Mouse (Mus musculus): Measurements from ENCODE around the gene Vsx2. TPM values are rescaled to one million over a fixed set of nuclear protein-coding genes. Genes with fewer than 3 reads are reported as not detected.

Gene Vsx2
- polyA plus RNA-seq, 1 experiment: 2.2 TPM

- WGBS: 36% methylated on average over 5 of the region's 5 CpGs
Measured at GRCm38 (mm10) chr12:84578440-84578770, 8.8 kb downstream of the Vsx2 start.

GRCm38 (mm10) chr12:84581285-84581684, 11.7 kb downstream of the Vsx2 start:
- no peak overlapping the region for H3K4me3 ChIP-seq (replicated peaks; ENCODE audit: insufficient read depth, low read depth, low read length)
- no peaks in the 10 kb centered on the region for H3K27me3 ChIP-seq (ENCODE audit: control insufficient read depth, insufficient read depth, low read length)
- no peak for TF ChIP-seq CTCF (IDR thresholded peaks at IDR 0.05; ENCODE audit: borderline replicate concordance, insufficient read depth, low read depth, low read length)
- TF ChIP-seq POLR2A (IDR thresholded peaks at IDR 0.05; ENCODE audit: borderline replicate concordance, insufficient read depth, low read length): no peak
- DNase-seq: no peak
- H3K4me1 ChIP-seq (ENCODE audit: control insufficient read depth, insufficient read depth, low read length): no peaks in the 10 kb centered on the region
- H3K27ac ChIP-seq (ENCODE audit: insufficient read depth, low read length): no peak overlapping the region
- 91% methylated on average over 2 of the region's 2 CpGs for WGBS

More at GRCm38 (mm10) chr12:84578440-84578770, 8.8 kb downstream of the Vsx2 start:
- no peak overlapping the region for H3K27ac ChIP-seq (ENCODE audit: insufficient read depth, low read length)
- no peak for DNase-seq
- no peaks in the 10 kb centered on the region for H3K27me3 ChIP-seq (ENCODE audit: control insufficient read depth, insufficient read depth, low read length)
- H3K4me3 ChIP-seq (replicated peaks; ENCODE audit: insufficient read depth, low read depth, low read length): no peak overlapping the region
- H3K4me1 ChIP-seq (ENCODE audit: control insufficient read depth, insufficient read depth, low read length): no peaks in the 10 kb centered on the region
- no peak for TF ChIP-seq POLR2A (IDR thresholded peaks at IDR 0.05; ENCODE audit: borderline replicate concordance, insufficient read depth, low read length)

- Histone ChIP-seq H3K27ac (ENCODE audit: insufficient read depth, low read length) (no peak overlapping the region), H3K4me3 (replicated peaks; ENCODE audit: insufficient read depth, low read depth, low read length) (peak overlapping the region; percentile 70), H3K27me3 (ENCODE audit: control insufficient read depth, insufficient read depth, low read length) (no peaks in the 10 kb centered on the region), H3K4me1 (ENCODE audit: control insufficient read depth, insufficient read depth, low read length) (no peaks in the 10 kb centered on the region)
- TF ChIP-seq POLR2A (IDR thresholded peaks at IDR 0.05; ENCODE audit: borderline replicate concordance, insufficient read depth, low read length) (no peak), CTCF (IDR thresholded peaks at IDR 0.05; ENCODE audit: borderline replicate concordance, insufficient read depth, low read depth, low read length) (peak; percentile 99)
- peak; percentile 92 to 97 for DNase-seq
- WGBS: under 1% methylated on average over 54 of the region's 54 CpGs
Measured at GRCm38 (mm10) chr12:84589825-84590761, 20.5 kb downstream of the Vsx2 start.

GRCm38 (mm10) chr12:84598324-84598723, 28.8 kb downstream of the Vsx2 start:
- no peak for TF ChIP-seq CTCF (IDR thresholded peaks at IDR 0.05; ENCODE audit: borderline replicate concordance, insufficient read depth, low read depth, low read length)
- no peak for TF ChIP-seq POLR2A (IDR thresholded peaks at IDR 0.05; ENCODE audit: borderline replicate concordance, insufficient read depth, low read length)
- H3K27me3 ChIP-seq (ENCODE audit: control insufficient read depth, insufficient read depth, low read length): no peaks in the 10 kb centered on the region
- H3K27ac ChIP-seq (ENCODE audit: insufficient read depth, low read length): no peak overlapping the region
- no peak for DNase-seq
- WGBS: 15% methylated on average over 8 of the region's 8 CpGs
- H3K4me3 ChIP-seq (replicated peaks; ENCODE audit: insufficient read depth, low read depth, low read length): no peak overlapping the region
- peaks cover 3% of the 10 kb centered on the region for H3K4me1 ChIP-seq (ENCODE audit: control insufficient read depth, insufficient read depth, low read length)

- no peak for DNase-seq
- 85% methylated on average over 7 of the region's 7 CpGs for WGBS
- no peak overlapping the region for H3K4me3 ChIP-seq (replicated peaks; ENCODE audit: insufficient read depth, low read depth, low read length)
- H3K4me1 ChIP-seq (ENCODE audit: control insufficient read depth, insufficient read depth, low read length): no peaks in the 10 kb centered on the region
- TF ChIP-seq CTCF (IDR thresholded peaks at IDR 0.05; ENCODE audit: borderline replicate concordance, insufficient read depth, low read depth, low read length) (no peak), POLR2A (IDR thresholded peaks at IDR 0.05; ENCODE audit: borderline replicate concordance, insufficient read depth, low read length) (no peak)
- no peaks in the 10 kb centered on the region for H3K27me3 ChIP-seq (ENCODE audit: control insufficient read depth, insufficient read depth, low read length)
- H3K27ac ChIP-seq (ENCODE audit: insufficient read depth, low read length): no peak overlapping the region
Measured at GRCm38 (mm10) chr12:84604001-84604400, 34.4 kb downstream of the Vsx2 start.

GRCm38 (mm10) chr12:84605860-84606259, 36.3 kb downstream of the Vsx2 start:
- no peak overlapping the region for H3K27ac ChIP-seq (ENCODE audit: insufficient read depth, low read length)
- H3K4me3 ChIP-seq (replicated peaks; ENCODE audit: insufficient read depth, low read depth, low read length): no peak overlapping the region
- no peak for DNase-seq
- 0 out of 2 replicates have a peak, but pooled peaks have one; percentile 16 for TF ChIP-seq CTCF (IDR thresholded peaks at IDR 0.05; ENCODE audit: borderline replicate concordance, insufficient read depth, low read depth, low read length)
- no peak for TF ChIP-seq POLR2A (IDR thresholded peaks at IDR 0.05; ENCODE audit: borderline replicate concordance, insufficient read depth, low read length)
- no peaks in the 10 kb centered on the region for H3K27me3 ChIP-seq (ENCODE audit: control insufficient read depth, insufficient read depth, low read length)
- WGBS: 69% methylated on average over 7 of the region's 7 CpGs
- H3K4me1 ChIP-seq (ENCODE audit: control insufficient read depth, insufficient read depth, low read length): no peaks in the 10 kb centered on the region

GRCm38 (mm10) chr12:84611718-84612117, 42.2 kb downstream of the Vsx2 start:
- DNase-seq: no peak
- H3K4me3 ChIP-seq (replicated peaks; ENCODE audit: insufficient read depth, low read depth, low read length): no peak overlapping the region
- TF ChIP-seq POLR2A (IDR thresholded peaks at IDR 0.05; ENCODE audit: borderline replicate concordance, insufficient read depth, low read length): no peak
- no peak for TF ChIP-seq CTCF (IDR thresholded peaks at IDR 0.05; ENCODE audit: borderline replicate concordance, insufficient read depth, low read depth, low read length)
- H3K4me1 ChIP-seq (ENCODE audit: control insufficient read depth, insufficient read depth, low read length): no peaks in the 10 kb centered on the region
- 86% methylated on average over 10 of the region's 10 CpGs for WGBS
- no peak overlapping the region for H3K27ac ChIP-seq (ENCODE audit: insufficient read depth, low read length)
- no peaks in the 10 kb centered on the region for H3K27me3 ChIP-seq (ENCODE audit: control insufficient read depth, insufficient read depth, low read length)

GRCm38 (mm10) chr12:84612518-84612917, 43.0 kb downstream of the Vsx2 start:
- Histone ChIP-seq H3K27me3 (ENCODE audit: control insufficient read depth, insufficient read depth, low read length) (no peaks in the 10 kb centered on the region), H3K4me1 (ENCODE audit: control insufficient read depth, insufficient read depth, low read length) (no peaks in the 10 kb centered on the region), H3K4me3 (replicated peaks; ENCODE audit: insufficient read depth, low read depth, low read length) (no peak overlapping the region), H3K27ac (ENCODE audit: insufficient read depth, low read length) (no peak overlapping the region)
- DNase-seq: no peak
- WGBS: 70% methylated on average over 8 of the region's 8 CpGs
- TF ChIP-seq CTCF (IDR thresholded peaks at IDR 0.05; ENCODE audit: borderline replicate concordance, insufficient read depth, low read depth, low read length) (no peak), POLR2A (IDR thresholded peaks at IDR 0.05; ENCODE audit: borderline replicate concordance, insufficient read depth, low read length) (no peak)

Data from cerebellum, adult 2 months (tissue).